In the genomic region with DNA sequence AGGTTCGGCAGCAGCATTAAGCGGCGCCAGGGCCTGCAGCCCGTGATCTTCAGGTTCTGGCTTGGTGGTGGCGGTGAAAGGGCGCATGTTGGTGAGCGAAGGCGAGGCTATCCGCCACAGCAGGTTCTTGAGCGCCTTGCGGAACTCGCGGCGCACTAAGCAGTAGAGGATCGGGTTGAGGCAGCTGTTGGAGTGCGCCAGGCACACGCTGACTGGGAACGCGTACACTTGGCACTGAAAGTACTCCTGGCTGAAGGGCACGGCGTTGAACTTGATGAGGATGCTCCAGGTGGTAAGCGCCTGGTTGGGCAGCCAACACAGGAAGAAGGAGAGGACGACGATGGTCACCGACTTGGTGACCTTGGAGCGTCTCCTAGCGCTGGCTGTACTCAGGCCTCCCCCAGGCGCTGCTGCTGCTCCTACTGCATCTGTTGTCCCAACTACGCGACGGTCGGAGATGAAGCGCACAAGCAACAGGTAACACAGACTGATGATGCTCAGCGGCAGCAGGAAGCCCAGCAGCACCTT, we compare ENCODE assay signal across 7 mouse cellular contexts. TPM values are rescaled to one million over a fixed set of nuclear protein-coding genes. Genes with fewer than 3 reads are reported as not detected.
DNase-seq lines count a peak whose midpoint lies in the region; ATAC-seq and TF ChIP-seq lines count a peak whose summit lies in the region.

No protein-coding gene starts in this region.

- ATAC-seq in intestine, embryonic 15.5 days, result no peak
- ATAC-seq in neural tube, embryonic 15.5 days (ENCODE audit: low FRiP score), result peak; percentile 62; the same call in 1 of the 2 replicates

- peak overlapping the region; percentile 69 for H3K4me2 ChIP-seq in intestine, embryonic 15.5 days (replicated peaks)
- peak overlapping the region; percentile 86 for H3K4me2 ChIP-seq in neural tube, embryonic 15.5 days

- intact Hi-C loops in left cerebral cortex, postnatal 25 days (cut with DNase I), result no loop called here

- peak overlapping the region; percentile 49 for H3K4me3 ChIP-seq in embryonic fibroblast, embryonic 13.5 days (ENCODE audit: insufficient read depth, low read length)
- H3K4me3 ChIP-seq in intestine, embryonic 15.5 days (replicated peaks), result peak overlapping the region; percentile 34
- peak overlapping the region; percentile 44 for H3K4me3 ChIP-seq in neural tube, embryonic 15.5 days (replicated peaks)

- TF ChIP-seq CTCF in embryonic fibroblast, embryonic 13.5 days (IDR thresholded peaks at IDR 0.05; ENCODE audit: borderline replicate concordance, insufficient read depth, low read length), result no peak

- no peaks in the 10 kb centered on the region for H3K36me3 ChIP-seq in intestine, embryonic 15.5 days
- H3K36me3 ChIP-seq in neural tube, embryonic 15.5 days, result no peaks in the 10 kb centered on the region

- H3K27me3 ChIP-seq in intestine, embryonic 15.5 days (replicated peaks), result peaks cover 41% of the 10 kb centered on the region
- H3K27me3 ChIP-seq in neural tube, embryonic 15.5 days (replicated peaks), result peaks cover 47% of the 10 kb centered on the region

- DNase-seq in left cerebral cortex, postnatal 25 days (ENCODE audit: low spot score in 2 of 2), result peak; percentile 11 to 18
- no peak for DNase-seq in left cerebral cortex, adult 11 months (ENCODE audit: low spot score)
- no peak for DNase-seq in spleen, postnatal 14 days (ENCODE audit: low spot score in 2 of 2)
- no peak for DNase-seq in cerebellum, adult 8-10 months

- no peaks in the 10 kb centered on the region for H3K9me3 ChIP-seq in intestine, embryonic 15.5 days
- no peaks in the 10 kb centered on the region for H3K9me3 ChIP-seq in neural tube, embryonic 15.5 days (replicated peaks)

- WGBS in intestine, embryonic 15.5 days, result 4% methylated on average over 34 of the region's 34 CpGs
- 5% methylated on average over 34 of the region's 34 CpGs for WGBS in neural tube, embryonic 15.5 days

- no peak overlapping the region for H3K9ac ChIP-seq in intestine, embryonic 15.5 days
- H3K9ac ChIP-seq in neural tube, embryonic 15.5 days (replicated peaks), result peak overlapping the region; percentile 44

- no peak for TF ChIP-seq POLR2A in embryonic fibroblast, embryonic 13.5 days (IDR thresholded peaks at IDR 0.05; ENCODE audit: low read depth, low read length)

- H3K27ac ChIP-seq in embryonic fibroblast, embryonic 13.5 days (ENCODE audit: insufficient read depth, low read length), result no peak overlapping the region
- no peak overlapping the region for H3K27ac ChIP-seq in intestine, embryonic 15.5 days
- no peak overlapping the region for H3K27ac ChIP-seq in neural tube, embryonic 15.5 days (replicated peaks)

- no peaks in the 10 kb centered on the region for H3K4me1 ChIP-seq in embryonic fibroblast, embryonic 13.5 days (ENCODE audit: control insufficient read depth, insufficient read depth, low read length)
- H3K4me1 ChIP-seq in intestine, embryonic 15.5 days (replicated peaks), result peaks cover 18% of the 10 kb centered on the region
- H3K4me1 ChIP-seq in neural tube, embryonic 15.5 days, result peaks cover 31% of the 10 kb centered on the region

RNA-seq across cellular contexts. Expression of gene Rxfp3, which starts 1.8 kb away (rescaled TPM):
- 1 to 10 TPM; 3.1 TPM for total RNA-seq in left cerebral cortex, postnatal 25 days (2021)
- polyA plus RNA-seq in embryonic fibroblast, embryonic 13.5 days (2011; ENCODE audit: insufficient read length, low read depth, missing spikeins), result 0.28 TPM in 1 of 2 replicates, not detected in the other
- polyA plus RNA-seq in intestine, embryonic 15.5 days (2015; fragmentation: Nextera tagmentation; extraction: Ambion mirVana), result 0.05 TPM in 1 of 2 replicates, not detected in the other
- 1.9 and 3.2 TPM in 2 replicates for polyA plus RNA-seq in neural tube, embryonic 15.5 days (2015; fragmentation: Nextera tagmentation; extraction: Ambion mirVana)

RNA-seq across cellular contexts. Expression of gene Adamts12, which starts 28.6 kb away (rescaled TPM):
- under 1 TPM; 0.39 to 0.66 TPM for total RNA-seq in left cerebral cortex, postnatal 25 days (2021)
- polyA plus RNA-seq in embryonic fibroblast, embryonic 13.5 days (2011; ENCODE audit: insufficient read length, low read depth, missing spikeins), result 35.1 and 40.9 TPM in 2 replicates
- 1.9 and 2.2 TPM in 2 replicates for polyA plus RNA-seq in intestine, embryonic 15.5 days (2015; fragmentation: Nextera tagmentation; extraction: Ambion mirVana)
- polyA plus RNA-seq in neural tube, embryonic 15.5 days (2015; fragmentation: Nextera tagmentation; extraction: Ambion mirVana), result 1.5 and 1.9 TPM in 2 replicates

RNA-seq across cellular contexts. Expression of gene Slc45a2, which starts 35.5 kb away (rescaled TPM):
- total RNA-seq in left cerebral cortex, postnatal 25 days (2021), result not detected
- polyA plus RNA-seq in embryonic fibroblast, embryonic 13.5 days (2011; ENCODE audit: insufficient read length, low read depth, missing spikeins), result not detected in 2 replicates
- not detected in 2 replicates for polyA plus RNA-seq in intestine, embryonic 15.5 days (2015; fragmentation: Nextera tagmentation; extraction: Ambion mirVana)
- not detected in 2 replicates for polyA plus RNA-seq in neural tube, embryonic 15.5 days (2015; fragmentation: Nextera tagmentation; extraction: Ambion mirVana)

RNA-seq across cellular contexts. Expression of gene Amacr, which starts 54.5 kb away (rescaled TPM):
- 10 to 100 TPM; 10.5 to 11.5 TPM for total RNA-seq in left cerebral cortex, postnatal 25 days (2021)
- 12.0 and 12.7 TPM in 2 replicates for polyA plus RNA-seq in embryonic fibroblast, embryonic 13.5 days (2011; ENCODE audit: insufficient read length, low read depth, missing spikeins)
- polyA plus RNA-seq in intestine, embryonic 15.5 days (2015; fragmentation: Nextera tagmentation; extraction: Ambion mirVana), result 20.6 and 21.6 TPM in 2 replicates
- 12.4 and 13.9 TPM in 2 replicates for polyA plus RNA-seq in neural tube, embryonic 15.5 days (2015; fragmentation: Nextera tagmentation; extraction: Ambion mirVana)

Comparison
In these comparisons a context has a peak if more than half of its experiments do, and no peak if none do; other contexts are left out.
1. DNase-seq: peak in left cerebral cortex, postnatal 25 days (2 of 2); none in left cerebral cortex, adult 11 months (single experiment), spleen, postnatal 14 days (0 of 2) and cerebellum, adult 8-10 months (single experiment).
2. RNA of gene Adamts12, which starts 28.6 kb away (polyA plus RNA-seq): 35.1 to 40.9 TPM in embryonic fibroblast, embryonic 13.5 days; 1.9 to 2.2 TPM in intestine, embryonic 15.5 days and 1.5 to 1.9 TPM in neural tube, embryonic 15.5 days; every median in the first group is over 10 times any median in the second.
3. Peak in every context shown above with its lines, with median percentiles within 50 percentile points of each other: H3K4me3 ChIP-seq.